Mouse (Mus musculus) cerebellum, adult 9-10 months (tissue): ENCODE results near the gene Rasl10a.
A peak's percentile ranks its signal among the peaks of the same experiment; 100 is the strongest.

Experiments used
- DNase-seq: peaks from one replicate; pipeline ENCODE4 v3.0.0; 2022

Rasl10a gene

DNA sequence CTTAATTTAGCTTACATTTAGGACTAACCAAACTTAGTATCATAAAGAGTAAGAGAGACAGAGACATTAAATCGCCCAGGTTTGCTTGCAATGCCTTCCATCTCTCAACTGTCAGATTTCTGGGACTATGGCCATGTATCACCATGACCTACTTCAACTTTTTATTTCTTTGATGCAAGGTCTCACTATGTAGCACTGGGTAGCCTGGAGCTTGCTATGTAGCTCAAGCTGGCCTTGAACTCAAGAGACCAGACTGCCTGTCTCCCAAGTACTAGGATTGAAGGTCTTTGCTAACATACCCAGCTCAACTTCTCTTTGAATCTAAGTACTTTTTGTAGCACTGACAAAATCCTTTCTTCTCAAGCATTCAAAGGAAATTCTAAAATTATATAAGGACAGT, 31.2 kb downstream of the Rasl10a start:
- DNase-seq: no peak

DNA sequence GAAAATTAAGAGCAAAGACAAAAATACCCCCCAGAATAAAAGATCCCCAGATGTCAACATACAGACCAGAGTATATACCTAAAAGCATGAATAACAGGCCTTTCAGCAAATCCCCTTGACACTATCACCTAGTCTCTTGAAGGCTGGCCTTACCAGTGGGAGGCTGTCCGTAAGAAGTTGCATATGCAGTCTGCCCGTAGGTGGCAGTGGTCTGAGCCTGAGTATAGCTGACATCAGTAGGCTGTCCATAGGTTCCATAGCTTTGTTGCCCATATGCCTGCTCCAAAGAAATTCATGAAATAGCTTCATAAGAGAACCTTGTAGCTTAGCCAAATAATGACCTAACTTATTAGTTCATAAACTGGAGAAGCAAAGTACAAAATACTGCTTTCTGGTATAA, 33.8 kb downstream of the Rasl10a start:
- no peak for DNase-seq

DNA sequence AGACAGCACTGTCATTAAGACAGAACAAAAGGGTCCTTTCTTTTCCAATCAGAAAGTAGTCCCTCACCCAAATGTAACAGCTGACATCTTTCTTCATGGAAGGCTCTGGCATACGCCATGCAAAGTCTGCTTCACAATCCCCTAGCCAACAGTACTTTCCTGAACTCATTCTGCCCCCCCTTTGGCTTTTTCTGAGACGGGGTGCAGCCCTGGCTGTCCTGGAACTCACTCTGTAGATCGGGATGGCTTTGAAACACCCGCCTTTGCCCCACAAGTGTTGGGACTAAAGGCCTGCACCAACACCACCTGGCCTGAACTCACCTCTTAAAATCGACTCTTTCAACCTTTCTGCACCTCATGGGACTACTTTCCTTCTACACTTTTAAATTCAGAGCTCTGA, 37.9 kb downstream of the Rasl10a start:
- DNase-seq: no peak

DNA sequence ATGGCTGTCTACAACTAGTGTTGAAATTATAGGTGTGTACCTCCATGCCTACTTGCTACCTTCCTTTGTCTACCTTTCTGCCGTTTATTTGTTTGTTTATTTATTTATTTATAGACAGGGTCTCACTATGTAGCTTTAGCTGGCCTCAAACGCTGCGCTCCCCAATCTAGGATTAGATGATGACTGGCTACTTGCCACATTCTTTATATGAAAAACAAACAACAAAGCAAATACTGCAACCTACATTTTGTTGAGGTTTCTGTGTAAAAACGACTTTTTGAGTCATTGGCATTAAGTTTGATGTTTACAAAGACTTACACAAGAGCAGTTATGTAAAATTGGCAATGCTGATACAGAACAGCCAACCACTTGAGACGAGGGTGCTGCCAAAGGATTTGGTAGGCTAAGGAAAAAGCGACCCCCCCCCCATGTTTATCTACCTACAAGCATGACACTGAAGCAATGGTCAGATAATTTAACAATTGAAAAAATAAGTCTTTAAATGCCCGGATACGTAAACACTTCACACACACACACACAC, 38.6 kb downstream of the Rasl10a start:
- peak; percentile 41 for DNase-seq

DNA sequence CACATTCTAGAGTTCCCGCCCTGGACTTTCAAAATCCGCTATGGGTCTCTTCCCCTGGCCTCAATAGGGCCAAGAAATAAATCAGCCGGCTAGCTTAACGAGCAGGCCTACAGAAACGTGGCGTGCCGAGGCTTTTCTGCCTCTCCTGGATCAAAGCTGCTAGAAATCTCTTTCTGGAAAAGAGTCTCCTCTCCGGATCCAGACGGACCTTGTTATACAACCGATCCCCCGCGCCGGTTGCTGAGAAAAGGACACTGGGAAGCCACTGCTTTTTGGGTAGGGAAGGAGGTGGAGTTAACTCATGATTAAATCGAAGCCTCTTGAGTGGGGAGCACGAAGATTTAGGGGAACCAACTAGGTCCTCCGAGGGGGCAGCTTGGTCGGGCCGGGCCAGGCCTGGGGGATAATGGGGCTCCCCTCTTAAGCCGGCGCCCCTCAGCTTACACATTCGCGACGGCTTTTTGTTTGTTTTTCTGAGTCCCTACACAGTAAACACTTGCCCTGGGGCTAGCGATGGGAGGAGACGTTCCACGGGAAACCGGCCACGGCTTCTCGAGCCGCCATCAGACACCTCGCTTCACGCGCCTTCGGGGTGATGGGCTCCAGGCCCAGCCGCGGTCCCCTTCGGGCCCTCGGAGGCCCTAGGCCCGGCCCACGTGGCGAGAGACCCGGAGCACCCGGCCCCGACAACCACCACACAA, 40.3 kb downstream of the Rasl10a start:
- peak; percentile 71 for DNase-seq

DNA sequence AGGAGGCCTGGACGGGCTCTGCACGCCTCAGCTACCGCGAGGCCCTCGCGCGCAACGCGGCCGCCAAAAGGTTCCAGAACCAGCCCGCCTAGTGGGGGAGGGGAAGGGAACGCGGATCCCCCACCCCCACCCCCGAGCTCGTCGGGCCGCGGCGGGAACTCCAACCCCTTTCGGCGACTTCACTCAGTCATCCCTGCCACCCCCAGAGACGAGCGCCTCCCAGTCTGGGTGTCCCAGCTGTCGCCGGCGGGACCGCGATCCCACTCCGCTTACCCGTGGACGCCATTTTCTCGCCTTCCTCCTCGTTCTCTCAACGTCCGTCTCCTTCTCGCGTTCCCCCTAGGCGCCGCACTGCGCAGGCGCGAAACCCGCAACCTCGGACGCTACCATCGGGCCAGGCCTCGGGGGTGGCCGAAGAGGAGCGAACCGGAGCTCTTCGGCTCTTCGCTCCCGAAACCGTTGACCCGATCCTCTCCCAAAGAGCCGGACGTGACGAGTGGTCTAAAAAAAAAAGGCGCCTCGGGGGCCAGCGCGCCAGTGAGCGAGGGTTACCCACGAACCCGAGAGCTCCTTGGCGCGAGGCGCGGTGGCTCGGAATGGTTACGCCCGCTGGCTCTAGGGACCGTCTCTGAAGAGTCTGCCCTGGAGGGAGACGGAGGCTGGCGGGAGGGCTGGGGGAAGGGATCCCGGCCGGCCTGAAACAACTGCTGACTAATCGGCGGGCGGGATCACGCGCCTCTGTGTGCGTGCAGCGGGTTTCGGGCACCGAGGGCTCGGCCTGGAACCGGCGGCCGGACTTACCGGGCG, 41.0 kb downstream of the Rasl10a start, which contains the start of the genes Rhbdd3 and Ewsr1:
Rhbdd3 (plus strand) TSS at position 191 of the 807 bp plus-strand sequence.
Ewsr1 (minus strand) TSS at position 531 of the 807 bp plus-strand sequence.
- peak; percentile 97 for DNase-seq

DNA sequence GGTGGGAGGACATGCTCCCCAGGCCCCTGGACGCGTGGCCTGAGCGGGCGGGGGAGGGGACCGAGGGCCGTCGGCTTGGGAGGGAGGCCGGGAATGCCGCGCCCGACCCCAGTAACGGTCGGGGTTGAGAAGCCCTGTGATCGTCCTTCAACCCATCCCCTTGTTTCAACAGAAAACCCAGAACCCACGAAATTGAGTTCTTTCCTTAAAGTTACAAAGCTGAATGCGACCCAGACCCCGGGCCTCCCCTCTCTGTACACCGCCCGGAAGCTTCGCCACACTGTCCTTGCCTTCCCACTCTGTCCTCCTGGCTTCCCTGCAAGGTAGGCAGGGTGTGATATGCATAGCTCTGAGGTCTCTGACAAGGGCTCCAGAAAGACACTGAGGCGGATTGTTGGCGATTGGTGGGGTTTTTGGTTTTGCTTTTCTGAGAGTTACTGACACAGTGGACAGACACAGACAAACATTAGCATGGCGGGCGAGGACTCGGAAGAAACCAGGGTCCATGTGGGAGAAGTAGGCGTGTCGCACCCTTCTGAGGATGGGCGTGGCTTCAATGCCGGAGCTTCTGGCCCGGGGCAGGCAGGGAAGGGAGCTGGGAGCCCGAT, 41.8 kb downstream of the Rasl10a start:
- DNase-seq: peak; percentile 83

DNA sequence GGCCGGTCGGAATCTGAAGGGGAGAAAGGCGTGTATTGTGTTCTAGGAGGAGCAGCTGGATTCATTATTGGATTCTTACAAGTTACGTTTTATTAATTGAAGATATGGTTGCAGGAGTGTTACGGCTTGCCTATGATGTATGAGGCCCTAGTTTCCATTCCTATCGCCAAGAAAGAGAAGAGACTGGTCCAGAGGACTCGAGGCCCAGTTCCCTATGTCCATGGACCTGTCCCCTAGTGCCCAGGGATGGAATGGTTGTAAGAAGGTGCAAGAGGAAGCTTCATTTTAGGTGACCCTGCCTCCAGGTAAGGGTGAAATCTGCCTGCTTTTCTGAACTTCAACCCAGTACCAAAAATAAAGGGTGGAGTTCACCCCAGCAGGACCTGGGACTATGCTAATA, 42.4 kb downstream of the Rasl10a start:
- peak; percentile 48 for DNase-seq

DNA sequence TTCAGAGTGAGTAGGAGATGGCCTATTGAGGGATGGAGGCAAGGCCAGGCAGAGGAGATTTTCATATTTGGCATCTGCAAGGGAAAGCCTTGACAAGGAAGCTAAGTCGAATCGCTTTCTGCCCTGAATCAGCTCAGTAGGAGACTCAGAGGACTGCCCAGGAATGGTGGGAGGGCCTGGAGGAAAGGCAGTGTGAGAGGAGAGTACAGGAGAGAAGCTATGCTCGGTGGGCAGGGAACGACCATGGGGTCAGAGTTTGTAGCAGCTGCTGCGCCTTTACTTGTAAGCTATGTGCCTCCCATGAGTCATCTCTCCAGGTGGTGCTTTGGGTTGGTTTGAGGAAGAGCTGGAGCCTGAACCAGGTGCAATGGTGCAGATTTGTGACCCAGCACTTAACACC, 42.9 kb downstream of the Rasl10a start:
- DNase-seq: peak; percentile 49

DNA sequence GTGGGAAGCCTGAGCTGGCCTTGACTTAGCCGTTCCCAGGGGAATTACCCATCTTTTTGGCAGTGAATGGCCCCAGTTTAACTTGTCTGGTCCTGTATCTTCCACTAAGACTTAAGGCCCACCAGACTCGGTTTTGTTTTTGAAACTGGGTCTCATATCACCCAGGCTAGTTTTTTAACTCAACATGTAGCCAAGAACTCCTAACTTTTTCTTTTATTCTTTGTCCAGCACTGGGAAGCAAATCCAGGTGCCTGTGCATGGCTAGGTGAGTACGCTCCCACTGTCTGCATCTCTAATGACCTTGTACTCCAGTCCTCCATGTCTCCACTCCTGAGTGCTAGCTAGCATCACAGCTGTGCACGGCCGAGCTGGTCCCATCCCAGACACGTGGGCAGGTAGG, 43.7 kb downstream of the Rasl10a start:
- no peak for DNase-seq

DNA sequence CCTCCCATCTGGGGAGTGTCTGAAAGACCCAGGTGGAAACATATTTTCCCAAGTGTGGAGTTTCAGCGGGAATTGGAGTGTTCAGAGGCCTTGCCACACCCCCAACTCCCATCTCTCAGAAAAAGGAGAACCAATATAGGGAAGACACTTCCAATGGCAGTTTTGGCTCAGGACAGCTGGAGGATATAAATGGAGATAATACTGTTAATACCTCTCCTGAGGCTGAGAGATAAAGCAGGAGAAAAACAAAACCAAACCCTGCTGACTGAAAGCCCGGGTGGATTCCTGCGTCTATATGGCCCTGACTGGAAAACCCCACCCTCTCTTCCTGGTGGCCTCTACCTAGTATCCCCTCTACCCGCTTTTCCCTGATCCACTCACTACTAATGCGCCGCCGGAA, 44.5 kb downstream of the Rasl10a start:
- no peak for DNase-seq

DNA sequence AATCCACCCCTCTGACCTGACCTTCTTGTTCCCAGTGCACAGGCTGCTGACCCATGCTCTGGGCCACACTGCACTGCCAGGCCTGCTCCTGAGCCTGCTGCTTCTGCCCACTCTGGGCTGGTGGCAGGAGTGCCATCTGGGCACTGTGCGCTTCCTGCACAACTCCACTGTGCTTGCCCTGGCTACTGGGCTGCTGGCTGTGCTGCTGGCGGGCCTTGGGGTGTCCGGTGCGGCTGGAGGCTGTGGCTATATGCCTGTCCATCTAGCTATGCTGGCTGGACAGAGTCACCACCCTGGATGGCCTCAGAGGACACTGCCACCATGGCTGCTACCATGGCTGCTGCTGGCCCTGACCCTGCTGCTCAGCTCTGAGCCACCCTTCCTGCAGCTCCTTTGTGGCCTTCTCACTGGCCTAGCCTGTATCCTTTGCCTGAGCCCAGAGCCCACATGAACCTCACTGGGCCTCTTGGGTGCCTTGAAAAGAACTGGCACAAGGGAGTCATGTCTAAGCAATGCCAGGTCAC, 46.1 kb downstream of the Rasl10a start:
- no peak for DNase-seq

DNA sequence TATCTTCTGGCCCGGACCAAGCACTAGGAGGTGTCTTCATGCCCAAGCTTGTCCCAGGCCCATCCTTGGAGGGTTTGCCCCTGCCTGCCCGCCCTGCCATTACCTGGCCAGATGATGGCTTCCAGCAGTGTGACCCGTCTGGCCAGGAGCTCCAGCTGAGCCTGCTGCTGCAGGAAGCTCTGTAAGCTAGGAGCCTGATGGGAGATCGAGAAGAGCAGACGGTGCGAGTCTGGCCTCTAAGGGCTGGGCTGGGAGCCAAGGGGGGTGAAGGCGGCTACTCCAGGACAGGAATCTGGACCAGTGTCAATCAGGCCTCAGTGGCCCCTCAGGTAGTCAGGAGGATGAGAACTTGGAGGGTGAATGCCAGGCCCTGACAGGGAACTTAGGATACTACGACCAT, 51.5 kb downstream of the Rasl10a start:
- no peak for DNase-seq
